Mouse (Mus musculus) layer of hippocampus, postnatal 14 days (tissue): ENCODE measurements at regions not wholly inside any gene's neighbourhood (a gene's known extent, or its start where the extent isn't known, plus 50 kb on each side); places are given as distances from the start of the nearest gene placed in this dataset.

ENCODE experiments used
- DNase-seq, 2 experiments: peaks; one replicate each; pipeline ENCODE4 v3.0.0; 2021 to 2022; ENCODE audit warnings: low spot score in 2 of 2, mixed read lengths in 1 of 2

- peak in 1 of 2 experiments; percentile 16 for DNase-seq
These were observed 209.4 kb upstream of the Inhba start for GRCm38 (mm10) chr13:15802043-15802795.

- no peak for DNase-seq
These were observed 207.7 kb upstream of the Inhba start for GRCm38 (mm10) chr13:15803965-15804364.

GRCm38 (mm10) chr13:15806925-15807324, 204.7 kb upstream of the Inhba start:
- DNase-seq = no peak

- DNase-seq = no peak
These were observed 189.3 kb upstream of the Inhba start for GRCm38 (mm10) chr13:15822261-15822850.

GRCm38 (mm10) chr13:15845806-15846205, 165.8 kb upstream of the Inhba start:
- DNase-seq = no peak

- no peak for DNase-seq
These were observed 163.6 kb upstream of the Inhba start for GRCm38 (mm10) chr13:15848017-15848416.

GRCm38 (mm10) chr13:15849129-15849528, 162.5 kb upstream of the Inhba start:
- DNase-seq = no peak

- no peak for DNase-seq
These were observed 161.3 kb upstream of the Inhba start for GRCm38 (mm10) chr13:15850358-15850757.

- no peak for DNase-seq
These were observed 158.6 kb upstream of the Inhba start for GRCm38 (mm10) chr13:15853022-15853566.

- no peak for DNase-seq
These were observed 148.7 kb upstream of the Inhba start for GRCm38 (mm10) chr13:15862941-15863340.

- DNase-seq = no peak
These were observed 148.3 kb upstream of the Inhba start for GRCm38 (mm10) chr13:15863344-15863743.

GRCm38 (mm10) chr13:15867046-15867561, 144.5 kb upstream of the Inhba start:
- no peak for DNase-seq

- no peak for DNase-seq
These were observed 134.0 kb upstream of the Inhba start for GRCm38 (mm10) chr13:15877606-15878005.

GRCm38 (mm10) chr13:15879576-15879975, 132.1 kb upstream of the Inhba start:
- DNase-seq = no peak

GRCm38 (mm10) chr13:15890794-15891193, 120.9 kb upstream of the Inhba start:
- DNase-seq = no peak

GRCm38 (mm10) chr13:15891403-15891802, 120.2 kb upstream of the Inhba start:
- no peak for DNase-seq

GRCm38 (mm10) chr13:15898201-15898600, 113.5 kb upstream of the Inhba start:
- DNase-seq = no peak

- DNase-seq = no peak
These were observed 109.7 kb upstream of the Inhba start for GRCm38 (mm10) chr13:15901710-15902675.

- DNase-seq = no peak
These were observed 103.8 kb upstream of the Inhba start for GRCm38 (mm10) chr13:15907806-15908205.

- DNase-seq = no peak
These were observed 101.1 kb upstream of the Inhba start for GRCm38 (mm10) chr13:15910578-15910977.

- no peak for DNase-seq
These were observed 100.4 kb upstream of the Inhba start for GRCm38 (mm10) chr13:15911263-15911662.
